Mouse (Mus musculus): ENCODE measurements around the gene Rnf4.

The Rnf4 gene

GRCm38 (mm10) chr5:34336097-34336774 is at the start of gene Rnf4:
Rnf4 (plus strand) TSS chr5:34336289.
- peak; percentile 99 for DNase-seq

- DNase-seq = no peak
Observed at GRCm38 (mm10) chr5:34286516-34286915, 49.6 kb upstream of the Rnf4 start.

- no peak for DNase-seq
Observed at GRCm38 (mm10) chr5:34287001-34287837, 48.9 kb upstream of the Rnf4 start.

- DNase-seq = no peak
Observed at GRCm38 (mm10) chr5:34287838-34288145, 48.3 kb upstream of the Rnf4 start.

GRCm38 (mm10) chr5:34288154-34288716 is 47.9 kb upstream of the Rnf4 start, which contains the start of the genes Zfyve28 and Cfap99:
Zfyve28 (minus strand) TSS chr5:34288449.
Cfap99 (plus strand) TSS chr5:34288600.
- DNase-seq = peak; percentile 37 to 76

- no peak for DNase-seq
Observed at GRCm38 (mm10) chr5:34289286-34289685, 46.8 kb upstream of the Rnf4 start.

- no peak for DNase-seq
Observed at GRCm38 (mm10) chr5:34293363-34293762, 42.7 kb upstream of the Rnf4 start.

- DNase-seq = no peak
Observed at GRCm38 (mm10) chr5:34294696-34295095, 41.4 kb upstream of the Rnf4 start.

GRCm38 (mm10) chr5:34295141-34295540 is 40.9 kb upstream of the Rnf4 start:
- no peak for DNase-seq

GRCm38 (mm10) chr5:34298061-34298460 is 38.0 kb upstream of the Rnf4 start:
- no peak for DNase-seq

- no peak for DNase-seq
Observed at GRCm38 (mm10) chr5:34298937-34299535, 37.1 kb upstream of the Rnf4 start.

GRCm38 (mm10) chr5:34302377-34302776 is 33.7 kb upstream of the Rnf4 start:
- DNase-seq = no peak

- peak; percentile 30 to 51 for DNase-seq
Observed at GRCm38 (mm10) chr5:34309016-34309415, 27.1 kb upstream of the Rnf4 start.

GRCm38 (mm10) chr5:34319491-34320034 is 16.5 kb upstream of the Rnf4 start:
- no peak for DNase-seq

GRCm38 (mm10) chr5:34321236-34321635 is 14.9 kb upstream of the Rnf4 start:
- DNase-seq = no peak

GRCm38 (mm10) chr5:34325286-34325685 is 10.8 kb upstream of the Rnf4 start:
- DNase-seq = no peak

GRCm38 (mm10) chr5:34326249-34326691 is 9.8 kb upstream of the Rnf4 start:
- DNase-seq = no peak

GRCm38 (mm10) chr5:34326875-34327576 is 9.1 kb upstream of the Rnf4 start:
- peak; percentile 7 to 45 for DNase-seq

- DNase-seq = no peak
Observed at GRCm38 (mm10) chr5:34330136-34330535, 6.0 kb upstream of the Rnf4 start.

- no peak for DNase-seq
Observed at GRCm38 (mm10) chr5:34334081-34334480, 2.0 kb upstream of the Rnf4 start.

GRCm38 (mm10) chr5:34335539-34336096 is 471 bp upstream of the Rnf4 start:
- DNase-seq = peak; percentile 51 to 73

Measured in kidney, postnatal 25 days (tissue).